Mouse (Mus musculus) MN1 (cell line): Measurements from ENCODE around the gene Stab1.
A peak's percentile ranks its signal among the peaks of the same experiment; 100 is the strongest.

Experiments
- DNase-seq: peaks from one replicate; pipeline ENCODE4 v3.0.0-alpha.2; 2016; ENCODE audit warnings: low spot score

The Stab1 gene

DNA sequence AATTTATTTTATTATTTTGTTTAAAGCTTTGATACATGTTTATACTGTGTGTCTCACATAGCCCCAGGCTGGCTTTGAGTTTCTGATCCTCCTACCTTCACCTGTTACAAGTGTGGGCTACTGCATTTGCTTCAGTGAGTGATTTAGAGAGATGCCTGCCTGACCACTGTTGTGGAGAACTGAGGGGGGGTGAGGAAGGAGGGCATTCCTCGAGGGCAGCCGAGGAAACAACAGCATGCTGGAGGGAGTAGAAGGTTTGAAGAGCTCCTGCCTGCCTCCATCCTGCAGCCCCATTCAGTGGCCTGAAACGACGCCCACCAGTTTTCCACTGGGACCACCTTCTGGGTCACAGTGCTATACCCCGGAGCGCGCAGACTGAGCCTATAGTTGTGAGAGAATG, 3.0 kb downstream of the Stab1 start:
- DNase-seq = no peak

DNA sequence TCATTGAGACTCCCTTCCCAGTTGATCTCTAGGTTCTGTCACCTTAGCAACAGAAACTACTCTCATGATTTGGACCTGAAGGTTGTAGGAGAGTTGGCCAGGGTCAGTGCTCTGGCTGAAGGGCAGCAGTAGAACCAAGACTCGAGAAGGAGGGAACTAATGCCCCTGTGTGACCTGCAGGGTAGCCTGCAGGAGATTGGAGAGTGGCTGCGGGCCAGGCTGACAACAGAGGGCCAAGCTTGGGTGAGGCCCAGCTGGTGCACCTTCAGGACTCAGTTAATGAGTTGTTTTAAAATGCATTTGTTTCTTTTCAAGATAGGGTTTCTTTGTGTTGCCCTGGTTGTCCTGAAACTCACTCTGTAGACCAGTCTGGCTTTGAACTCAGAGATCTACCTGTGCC, 3.4 kb downstream of the Stab1 start:
- no peak for DNase-seq

DNA sequence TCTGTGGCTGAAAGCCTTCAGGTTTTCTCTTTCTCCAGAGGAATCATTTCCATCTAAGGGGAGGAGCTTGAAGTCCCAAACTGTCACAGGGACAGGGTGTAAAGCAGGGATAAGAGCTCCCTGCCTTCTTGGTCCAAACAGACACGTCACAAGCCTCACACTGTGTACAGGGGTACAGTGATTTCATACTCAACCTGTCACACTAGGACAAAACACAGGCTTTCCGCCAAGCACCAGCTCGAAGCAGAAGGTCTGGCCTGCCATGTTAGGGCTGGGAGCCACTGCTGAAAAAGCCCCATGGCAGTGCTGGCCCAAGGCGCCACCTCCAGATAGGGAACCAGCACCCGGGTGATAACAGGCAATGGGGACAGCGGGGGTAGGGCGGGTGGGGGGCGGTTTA, 4.4 kb downstream of the Stab1 start:
- no peak for DNase-seq

DNA sequence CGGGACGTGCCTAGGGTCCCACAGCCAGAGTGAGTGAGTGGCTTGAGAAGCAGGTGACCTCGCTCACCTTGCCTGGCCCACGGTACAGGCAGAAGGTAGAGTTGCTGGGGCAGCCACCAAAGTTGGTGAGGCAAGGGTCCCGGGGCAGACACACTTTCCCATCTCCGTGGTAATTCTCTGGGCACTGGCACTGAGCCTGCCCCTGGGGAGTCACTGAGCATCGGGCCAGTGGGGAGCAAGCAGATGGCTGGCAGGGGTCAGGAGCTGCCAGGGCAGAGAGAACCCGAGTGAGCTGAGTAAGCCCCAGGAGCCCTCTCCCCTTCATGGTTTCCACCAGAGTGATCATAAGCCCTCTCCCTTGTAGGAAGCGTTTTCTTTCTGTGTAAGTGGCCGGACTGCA, 6.8 kb downstream of the Stab1 start:
- DNase-seq = no peak

DNA sequence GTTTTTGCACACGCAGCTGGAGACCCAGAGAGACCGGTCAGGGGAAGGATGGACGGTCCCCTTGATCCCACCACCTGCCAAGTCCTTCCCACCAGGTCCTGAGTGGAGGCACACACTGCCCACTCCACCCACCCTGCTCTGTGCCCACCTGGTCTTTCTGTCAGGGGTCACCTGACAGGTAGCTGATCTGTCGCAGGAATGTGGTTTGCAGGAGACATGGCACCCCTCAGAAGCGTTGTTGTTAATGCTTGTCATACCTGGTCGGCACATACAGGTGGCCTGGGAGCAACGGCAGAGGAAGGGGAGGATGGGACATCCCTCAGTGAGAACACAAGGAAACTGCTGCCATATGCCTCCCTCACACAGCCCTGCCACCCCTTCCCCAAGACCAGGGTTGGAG, 7.2 kb downstream of the Stab1 start:
- no peak for DNase-seq

DNA sequence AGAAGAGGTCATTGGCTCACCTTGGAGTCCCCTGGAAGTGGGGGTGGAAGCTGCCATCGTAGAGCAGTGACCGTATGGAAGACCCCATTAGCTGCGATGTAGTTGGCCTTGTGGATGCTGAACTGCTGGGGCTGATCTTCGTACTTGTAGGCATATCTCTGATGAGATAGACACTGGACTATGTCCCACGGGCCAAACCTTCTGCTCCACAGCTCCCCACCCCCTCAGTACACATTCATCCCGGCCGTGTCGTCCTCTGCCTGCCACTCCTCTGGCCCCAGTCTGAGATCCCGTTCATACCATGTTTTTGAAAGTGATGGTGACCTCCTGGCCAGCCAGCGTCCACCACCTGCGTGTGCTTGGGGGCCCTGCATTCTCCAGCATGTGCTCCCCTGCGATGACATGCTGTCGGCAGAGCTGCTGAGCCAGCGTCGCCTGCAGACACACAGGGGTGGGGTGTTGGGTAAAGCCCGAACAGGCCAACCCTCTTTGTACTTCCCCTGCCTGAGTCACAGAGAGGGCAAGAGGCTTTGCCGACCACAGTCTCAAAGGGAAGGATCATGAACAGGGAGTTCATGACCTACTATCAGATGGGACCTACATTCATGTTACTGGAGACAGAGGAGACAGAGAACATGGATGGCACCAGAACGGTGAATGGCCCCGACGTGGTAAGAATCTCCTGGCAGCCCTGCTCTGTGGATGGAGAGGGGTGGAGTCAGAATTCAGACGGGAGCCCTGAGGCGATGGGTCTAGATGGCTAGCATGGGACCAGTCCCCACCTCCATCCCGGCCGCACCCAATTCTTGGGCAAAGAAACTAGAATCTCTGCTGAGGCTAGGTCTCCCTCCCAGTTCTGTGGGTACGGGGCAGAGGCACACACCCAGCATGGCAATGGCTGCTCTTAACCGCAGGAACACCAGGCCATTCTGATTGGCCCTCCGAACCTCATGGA, 8.0 kb downstream of the Stab1 start:
- no peak for DNase-seq

DNA sequence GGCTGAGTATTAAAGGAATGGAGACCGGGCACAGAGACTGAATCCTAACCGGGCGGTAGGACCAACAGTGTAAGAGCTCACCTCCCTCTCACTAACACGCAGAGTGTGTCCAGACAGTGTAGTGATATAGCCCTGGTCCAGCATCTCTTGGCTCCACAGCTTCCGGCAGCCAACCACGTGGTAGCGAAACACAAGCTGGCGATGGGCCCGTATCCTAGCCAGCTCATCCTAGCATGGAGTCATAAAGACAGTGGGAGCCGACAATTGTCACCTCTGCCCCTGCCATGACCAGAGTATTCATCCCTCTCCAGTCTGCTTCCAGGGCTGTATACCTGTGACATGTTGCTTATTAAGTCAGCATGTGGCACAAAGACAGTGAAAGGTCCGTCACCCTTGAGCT, 22.7 kb downstream of the Stab1 start:
- no peak for DNase-seq

DNA sequence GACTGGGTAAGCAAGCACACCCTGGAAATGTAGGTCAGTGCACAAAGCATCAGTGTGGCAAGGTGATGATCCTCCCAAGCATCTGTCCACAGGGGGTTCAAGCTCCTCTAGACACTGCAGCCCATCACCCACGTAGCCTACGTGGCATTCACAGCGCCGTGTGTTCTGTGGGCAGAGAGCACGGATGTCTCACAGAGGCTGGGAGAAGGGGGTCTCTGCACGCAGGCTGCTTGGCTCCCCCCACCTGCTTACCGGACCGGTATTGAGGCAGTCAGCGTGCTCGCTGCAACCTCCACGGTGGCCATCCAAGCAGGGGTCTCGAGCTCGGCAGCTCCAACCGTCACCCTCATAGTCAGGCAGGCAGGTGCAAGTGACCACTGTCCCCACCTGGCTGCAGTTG, 27.4 kb downstream of the Stab1 start:
- DNase-seq = no peak

DNA sequence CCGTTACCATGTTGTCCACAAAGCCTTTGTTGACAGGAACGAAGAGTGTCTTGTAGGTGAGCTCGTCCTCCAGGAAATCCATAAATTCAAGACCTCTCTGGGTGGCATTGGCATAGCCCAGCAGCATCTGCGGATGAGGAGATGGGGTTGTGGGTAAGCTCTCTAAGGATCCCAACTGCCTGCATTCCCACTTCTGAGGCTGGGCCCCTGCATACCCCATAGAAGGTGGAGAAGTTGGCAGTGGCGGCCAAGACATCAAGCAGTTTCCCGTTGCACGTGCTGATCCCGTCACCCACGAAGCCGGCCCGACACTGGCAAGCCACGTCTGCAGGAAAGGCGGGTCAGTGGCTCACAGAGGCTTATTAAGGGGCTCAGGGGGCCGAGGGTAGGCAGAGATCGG, 28.3 kb downstream of the Stab1 start:
- DNase-seq = no peak

DNA sequence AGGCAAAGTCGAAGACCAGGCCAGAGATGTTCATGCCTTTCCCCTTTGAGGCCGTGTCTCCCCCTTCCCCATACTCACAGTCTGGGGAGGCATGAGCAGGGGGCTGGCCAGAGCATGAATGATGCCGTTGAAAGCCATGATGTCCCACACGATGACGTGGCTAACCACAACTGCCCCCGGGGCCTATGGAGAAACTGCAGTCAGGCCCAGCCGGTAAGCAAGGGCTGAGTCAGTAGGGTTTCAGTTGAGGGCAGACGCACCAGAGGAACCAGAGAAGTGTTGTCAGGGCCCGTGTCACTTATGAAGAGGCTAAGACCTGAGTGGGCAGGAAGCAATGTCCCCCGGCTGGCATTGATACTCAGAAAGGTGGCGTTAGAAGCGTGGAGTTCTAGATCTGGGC, 28.8 kb downstream of the Stab1 start:
- no peak for DNase-seq

DNA sequence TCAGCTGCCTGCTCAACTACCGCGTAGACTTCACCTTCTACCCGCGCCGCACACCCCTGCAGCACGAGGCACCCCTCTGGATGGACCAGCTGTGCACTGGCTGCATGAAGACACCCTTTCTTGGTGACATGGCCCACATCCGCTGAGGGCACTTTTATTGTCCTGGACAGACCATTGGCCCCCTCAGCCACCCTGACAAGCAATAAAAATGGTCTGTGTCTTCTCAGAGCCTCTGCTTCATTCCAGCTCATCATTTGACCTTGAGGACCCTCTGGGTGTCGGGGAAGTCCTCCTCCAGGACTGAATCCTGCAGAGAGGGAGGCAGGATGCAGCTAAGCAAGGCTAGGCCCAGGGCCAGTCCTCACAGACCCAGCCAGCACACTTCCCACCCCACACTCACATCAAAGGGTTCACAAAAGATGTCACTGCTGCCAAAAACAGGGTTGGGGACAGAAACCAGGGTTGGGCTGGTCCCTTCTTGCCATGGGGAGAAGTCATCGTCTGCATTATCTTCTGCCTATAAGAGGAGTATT, 29.5 kb downstream of the Stab1 start:
- DNase-seq = no peak

DNA sequence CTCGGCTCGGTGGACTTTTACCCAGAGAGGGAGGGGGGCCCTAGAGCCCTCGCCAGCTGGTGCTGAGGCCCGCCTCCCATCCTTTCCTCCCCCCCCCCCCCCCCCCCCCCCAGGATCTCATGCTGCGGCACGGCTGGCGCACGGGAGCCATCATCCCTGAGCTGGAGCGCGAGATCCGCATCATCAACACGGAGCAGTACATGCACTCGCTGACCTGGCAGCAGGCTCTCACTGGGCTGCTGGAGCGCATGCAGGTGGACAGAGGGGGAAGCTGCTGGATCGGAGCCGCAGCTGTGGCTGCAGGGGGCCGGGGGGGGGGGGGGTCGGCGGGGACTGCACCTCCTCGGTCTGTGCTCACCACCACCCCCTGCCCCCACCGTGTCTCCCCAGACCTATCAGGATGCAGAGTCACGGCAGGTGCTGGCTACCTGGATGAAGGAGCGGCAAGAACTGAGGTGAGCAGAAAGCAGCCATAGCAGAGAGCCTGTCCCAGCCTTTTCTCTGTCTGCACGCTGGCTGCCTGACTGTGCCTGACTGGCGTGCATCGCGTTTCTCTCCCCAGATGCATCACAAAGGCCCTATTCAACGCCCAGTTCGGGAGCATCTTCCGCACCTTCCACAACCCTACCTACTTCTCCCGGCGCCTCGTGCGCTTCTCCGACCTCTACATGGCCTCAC, 30.1 kb downstream of the Stab1 start:
- no peak for DNase-seq

DNA sequence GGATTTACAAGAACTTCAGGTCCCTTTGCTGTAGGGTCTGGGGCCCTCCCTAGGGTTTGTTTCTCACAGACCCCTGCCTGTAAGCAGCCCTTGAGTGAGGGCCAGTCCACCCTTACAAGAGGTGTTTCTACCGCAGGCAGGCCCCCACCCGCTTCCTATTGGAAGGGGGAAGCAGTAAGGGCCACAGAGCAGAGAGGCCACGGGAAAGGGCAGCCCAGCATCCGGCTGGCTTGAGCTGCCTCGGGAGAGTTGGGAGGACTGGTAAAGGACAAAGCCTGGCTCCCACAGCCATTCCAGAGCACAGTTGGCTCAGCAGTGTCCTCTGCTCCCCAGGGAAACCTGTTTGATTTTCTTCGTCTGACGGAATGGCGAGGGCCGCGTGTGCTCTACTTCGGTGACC, 30.6 kb downstream of the Stab1 start:
- no peak for DNase-seq

DNA sequence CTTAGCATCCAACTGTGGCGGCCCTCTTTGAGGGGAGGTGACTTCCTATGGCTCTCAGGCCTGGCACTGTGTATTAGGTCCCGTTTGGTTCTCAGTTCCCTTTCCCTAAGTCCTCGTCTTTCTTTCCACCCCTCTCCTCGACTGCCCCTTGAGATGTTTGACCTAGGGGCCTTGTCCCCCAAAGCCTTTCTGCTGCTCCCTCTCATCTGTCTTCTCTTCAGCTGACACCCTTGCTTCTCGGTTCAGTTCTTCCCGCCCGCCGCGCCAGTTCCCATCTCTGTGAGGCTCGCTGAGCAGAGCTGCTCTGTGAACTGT, 31.2 kb downstream of the Stab1 start:
- DNase-seq = no peak

DNA sequence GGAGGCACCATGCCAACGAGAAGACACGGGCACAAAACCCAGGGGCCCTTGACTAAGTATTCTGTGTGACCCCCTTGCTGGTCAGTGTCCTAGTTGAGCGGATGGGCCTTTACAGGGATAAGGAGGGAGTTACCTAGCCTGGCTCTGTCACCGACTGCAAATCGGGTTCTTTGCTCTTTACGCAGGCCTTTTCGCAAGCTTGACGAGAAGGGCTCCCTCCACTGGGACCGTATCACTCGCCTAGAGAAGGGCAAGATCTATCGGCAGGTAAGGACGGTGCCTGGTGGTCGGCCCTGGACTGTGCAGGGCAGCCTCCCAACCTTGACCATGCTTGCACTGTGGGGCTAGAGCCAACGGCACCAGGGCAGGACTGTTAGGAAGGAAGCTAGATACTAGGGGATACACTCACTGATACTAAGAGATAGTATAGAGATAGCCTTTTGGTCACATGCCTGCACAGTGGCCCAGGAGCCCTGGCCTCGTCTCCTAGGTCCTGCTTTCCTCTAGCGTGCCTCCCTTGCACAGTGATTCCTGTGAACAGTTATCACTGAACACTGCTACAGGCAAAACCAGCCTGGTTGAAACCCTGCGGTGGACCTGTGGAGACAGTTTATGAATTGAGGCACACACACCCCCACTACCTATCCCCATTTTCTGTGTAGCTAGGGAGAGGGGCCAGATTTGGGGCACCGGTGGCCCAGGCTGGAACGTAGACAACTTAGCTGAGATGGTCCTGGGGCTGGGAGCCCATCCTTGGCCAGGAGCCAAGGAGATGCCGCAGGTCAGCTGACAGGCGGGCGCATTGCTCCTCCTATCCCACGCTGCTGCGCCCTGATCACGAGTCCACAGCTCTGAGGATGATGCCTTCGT, 31.8 kb downstream of the Stab1 start:
- no peak for DNase-seq

DNA sequence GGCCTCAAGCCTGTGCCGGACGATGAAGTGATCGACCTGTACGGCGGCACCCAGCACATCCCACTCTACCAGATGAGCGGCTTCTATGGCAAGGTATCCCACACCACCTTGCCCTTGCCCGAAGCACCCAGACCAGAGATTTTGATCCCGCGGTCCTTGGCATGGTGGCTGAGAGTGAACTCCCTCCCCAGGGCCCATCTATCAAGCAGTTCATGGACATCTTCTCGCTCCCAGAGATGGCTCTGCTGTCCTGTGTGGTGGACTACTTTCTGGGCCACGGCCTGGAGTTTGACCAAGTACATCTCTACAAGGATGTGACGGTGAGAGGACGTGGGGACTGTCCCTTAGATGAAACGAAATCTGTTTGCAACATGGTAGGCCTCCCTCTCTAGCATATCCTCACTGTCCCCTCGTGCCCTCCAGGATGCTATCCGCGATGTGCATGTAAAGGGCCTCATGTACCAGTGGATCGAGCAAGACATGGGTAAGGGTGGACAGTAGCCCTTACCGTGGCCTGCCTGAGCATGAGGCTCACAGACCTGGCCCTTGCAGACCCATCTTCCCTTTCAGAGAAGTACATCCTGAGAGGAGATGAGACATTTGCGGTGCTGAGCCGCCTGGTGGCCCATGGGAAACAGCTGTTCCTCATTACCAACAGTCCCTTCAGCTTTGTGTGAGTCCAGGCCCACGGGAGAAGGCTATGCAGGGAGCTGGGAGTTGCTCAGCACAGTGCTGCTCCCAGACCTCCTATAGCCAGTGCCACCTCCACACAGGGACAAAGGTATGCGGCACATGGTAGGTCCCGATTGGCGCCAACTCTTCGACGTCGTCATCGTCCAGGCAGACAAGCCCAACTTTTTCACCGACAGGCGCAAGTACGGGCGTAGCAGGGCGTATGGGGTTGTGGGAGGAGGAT, 32.7 kb downstream of the Stab1 start:
- DNase-seq = no peak

DNA sequence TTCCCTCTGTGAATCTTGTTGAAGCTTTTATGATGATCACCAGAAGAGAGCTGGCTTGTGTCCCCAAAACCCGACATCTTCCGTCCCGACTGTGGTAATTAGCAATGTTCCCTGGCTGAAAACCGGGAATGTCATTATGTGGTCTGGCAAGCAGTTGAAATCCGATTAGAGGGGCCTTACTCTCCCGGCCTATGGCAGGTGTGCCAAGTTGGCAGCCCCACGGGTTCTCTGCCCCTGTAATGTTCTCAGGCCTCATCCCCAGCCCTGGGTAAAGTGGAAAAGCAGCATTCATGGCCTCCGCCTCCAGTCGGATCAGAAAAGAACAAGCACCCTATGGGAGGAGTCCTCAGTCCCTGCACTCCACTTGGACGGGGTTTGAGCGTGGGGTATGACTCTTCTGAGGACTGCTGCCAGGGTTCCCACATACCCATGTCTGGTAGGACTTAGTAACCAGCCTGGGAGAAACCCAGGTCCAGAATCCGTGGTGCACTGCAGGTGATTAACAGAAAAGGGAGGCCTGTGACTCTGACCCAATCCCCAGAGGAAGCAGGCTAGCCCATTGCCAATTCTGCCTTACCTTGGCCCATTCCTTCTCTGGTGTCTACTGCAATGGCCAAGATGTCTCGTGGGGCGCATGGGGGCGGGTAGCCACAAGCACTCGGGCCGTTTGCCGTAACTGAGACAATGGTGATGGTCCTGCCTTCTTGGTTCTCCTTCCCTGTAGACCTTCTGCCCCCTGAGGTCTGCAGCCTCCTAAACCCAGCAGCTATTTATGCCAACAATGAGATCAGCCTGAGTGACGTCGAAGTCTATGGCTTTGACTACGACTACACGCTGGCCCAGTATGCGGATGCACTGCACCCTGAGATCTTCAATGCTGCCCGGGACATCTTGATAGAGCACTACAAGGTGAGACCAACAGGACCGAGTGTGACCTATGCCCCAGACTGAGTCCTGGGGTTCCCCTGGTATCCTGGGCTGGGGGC, 34.1 kb downstream of the Stab1 start:
- peak; percentile 72 for DNase-seq

DNA sequence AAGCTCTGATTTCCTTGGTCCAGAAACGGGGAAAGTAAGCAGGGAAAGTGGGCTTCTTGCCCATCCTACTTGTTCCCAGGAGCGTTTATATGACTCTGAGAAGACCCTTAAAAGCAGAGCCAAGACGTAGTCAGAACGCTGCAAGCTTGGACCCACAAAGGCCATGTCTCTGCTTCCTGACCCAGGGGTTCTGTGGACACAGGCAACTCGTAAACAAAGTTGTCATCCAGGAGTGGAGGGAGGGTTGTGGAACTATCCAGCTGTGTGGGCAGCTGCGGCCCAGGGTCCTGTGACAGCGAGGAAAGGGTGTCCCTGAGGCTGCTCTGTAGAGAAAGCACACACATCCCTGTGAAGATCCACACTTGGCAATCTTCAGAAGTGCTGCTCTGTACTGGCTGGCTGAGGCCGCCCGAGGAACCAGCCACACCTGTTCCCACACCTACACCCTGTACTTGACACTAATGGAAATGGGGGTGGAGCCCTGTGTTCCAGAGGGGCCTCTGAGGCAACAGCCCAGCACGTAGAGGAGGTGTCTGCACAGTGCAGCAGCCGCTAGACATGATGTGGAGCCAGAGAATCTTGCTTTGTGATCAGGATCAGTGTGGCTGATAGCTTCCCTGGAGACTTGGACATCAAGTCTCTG, 35.3 kb downstream of the Stab1 start:
- peak; percentile 39 for DNase-seq

DNA sequence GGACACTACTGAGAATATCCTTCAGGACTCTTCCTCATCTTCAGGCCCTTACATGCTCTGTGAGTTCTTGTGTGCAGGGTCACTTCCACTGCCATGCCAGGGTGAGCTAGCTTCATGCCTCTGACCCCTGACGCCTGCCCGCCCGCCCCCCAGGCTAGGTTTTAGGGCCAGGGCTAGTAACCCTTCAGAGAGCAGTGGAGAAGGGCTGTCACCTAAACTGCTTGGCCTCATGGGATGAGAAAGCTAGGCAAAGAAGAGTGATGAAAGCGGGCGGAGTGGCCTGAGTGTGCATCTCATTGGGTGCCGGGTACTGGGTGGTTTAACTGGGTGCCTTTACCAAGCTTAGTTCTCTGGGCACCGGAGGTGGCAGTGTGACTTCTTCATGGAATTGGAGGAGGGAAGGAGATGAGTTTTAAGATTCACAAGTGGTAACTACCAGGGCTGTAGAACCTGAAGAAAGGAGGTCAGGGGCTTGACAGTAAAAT, 35.9 kb downstream of the Stab1 start:
- no peak for DNase-seq
